Mouse (Mus musculus) adrenal gland, adult 10 weeks (tissue): ENCODE results near the gene Olfr553. TPM values are rescaled to one million over a fixed set of nuclear protein-coding genes. Genes with fewer than 3 reads are reported as not detected.

ENCODE experiments used
- polyA plus RNA-seq: library from polyadenylated mRNA; stranded (reverse); fragments of 350-450 nt; fragmentation: Illumina TruSeq; extraction: RNeasy Lipid Tissue Mini Kit (QIAGEN cat#74804); gene quantifications from one replicate; pipeline ENCODE4 v1.2.3, GENCODE M21; 2014; ENCODE audit warnings: low read depth, low replicate concordance

Olfr553 gene
- polyA plus RNA-seq, result not detected

DNA sequence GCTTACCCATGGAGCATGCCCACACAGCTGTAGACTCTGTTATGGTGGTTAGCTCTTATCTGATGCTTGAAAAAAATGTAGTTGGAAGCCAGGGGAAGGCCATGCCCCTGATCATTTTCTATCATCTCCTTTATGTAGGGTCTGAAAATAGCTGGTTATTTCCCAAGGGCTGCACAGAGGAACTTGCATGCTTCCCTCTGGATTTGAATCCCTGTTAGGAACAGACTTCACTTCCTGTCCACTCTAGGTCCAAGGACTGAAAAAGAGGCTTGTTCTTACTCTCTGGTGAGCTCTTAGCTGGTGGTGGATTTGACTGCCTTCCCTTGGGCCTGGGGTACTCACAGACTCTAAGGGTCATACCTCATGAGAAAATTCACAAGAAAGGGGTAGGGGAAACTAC is at the start of gene Olfr553:
TSS of gene Olfr553 (minus strand) at position 101 of the 400 bp plus-strand sequence.

DNA sequence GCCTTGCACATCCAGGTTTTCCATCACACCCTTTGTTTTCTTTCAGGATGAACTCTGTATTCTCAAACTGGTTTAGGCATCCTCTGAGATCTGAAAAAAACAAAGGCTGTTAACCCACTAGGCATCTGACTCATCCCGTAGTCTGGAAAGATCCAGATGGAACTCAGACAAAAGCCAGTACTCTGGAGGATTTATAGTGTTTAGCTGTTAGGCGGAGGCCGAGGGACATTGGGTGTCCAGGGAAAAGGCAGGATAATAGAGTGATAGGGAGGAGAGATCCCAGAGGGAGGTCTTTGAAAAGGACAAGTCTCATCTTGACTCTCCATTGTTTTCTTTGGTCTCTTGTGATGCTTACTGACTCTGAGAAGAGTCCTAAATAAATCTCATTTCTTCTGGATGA is 46.6 kb upstream of the Olfr553 start, which contains the start of gene Olfr556:
TSS of gene Olfr556 (plus strand) at position 301 of the 400 bp plus-strand sequence.

DNA sequence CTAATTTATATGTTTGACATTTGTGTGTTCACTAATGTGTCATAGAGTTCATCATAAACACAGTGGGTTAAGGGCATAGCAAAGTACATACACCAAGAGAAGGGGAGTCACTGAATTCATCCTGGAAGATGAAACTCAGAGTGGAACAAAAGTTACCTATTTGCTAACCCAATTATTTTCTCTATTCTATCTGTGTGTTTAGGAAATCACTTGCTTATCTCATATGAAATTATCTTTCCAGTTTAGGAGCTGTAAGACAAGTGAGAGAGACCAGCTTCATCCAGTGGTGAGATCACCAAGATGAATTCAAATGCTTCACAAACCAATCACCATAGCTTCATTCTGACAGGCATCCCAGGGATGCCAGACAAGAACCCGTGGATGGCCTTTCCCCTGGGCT is 40.5 kb upstream of the Olfr553 start, which contains the start of gene Olfr555:
TSS of gene Olfr555 (plus strand) at position 301 of the 400 bp plus-strand sequence.

DNA sequence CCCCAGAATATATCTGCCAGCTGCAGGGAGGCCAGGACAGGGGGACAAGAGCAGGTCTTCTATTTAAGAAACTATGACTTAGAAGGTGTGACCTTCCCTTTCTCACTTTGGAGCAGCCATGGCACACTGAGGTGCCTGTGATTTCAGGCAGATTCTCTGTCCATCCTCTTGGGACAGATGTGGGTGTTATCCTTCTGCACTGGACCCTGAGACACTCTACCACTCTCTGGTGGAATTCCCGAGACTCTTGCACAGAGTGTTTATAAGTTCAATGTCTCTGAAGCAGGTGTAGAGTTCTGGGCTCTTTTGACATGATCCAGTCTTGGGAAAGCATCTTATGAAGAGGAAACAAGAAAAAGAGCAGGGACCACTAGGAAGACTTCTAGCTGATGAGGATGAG is 20.1 kb upstream of the Olfr553 start, which contains the start of gene Olfr554:
TSS of gene Olfr554 (plus strand) at position 301 of the 400 bp plus-strand sequence.

GRCm38 (mm10) chr7:102597378-102598031 is 20.5 kb downstream of the Olfr553 start, which contains the start of gene Olfr552:
Gene Olfr552, plus strand, starts transcription at chr7:102597770.

DNA sequence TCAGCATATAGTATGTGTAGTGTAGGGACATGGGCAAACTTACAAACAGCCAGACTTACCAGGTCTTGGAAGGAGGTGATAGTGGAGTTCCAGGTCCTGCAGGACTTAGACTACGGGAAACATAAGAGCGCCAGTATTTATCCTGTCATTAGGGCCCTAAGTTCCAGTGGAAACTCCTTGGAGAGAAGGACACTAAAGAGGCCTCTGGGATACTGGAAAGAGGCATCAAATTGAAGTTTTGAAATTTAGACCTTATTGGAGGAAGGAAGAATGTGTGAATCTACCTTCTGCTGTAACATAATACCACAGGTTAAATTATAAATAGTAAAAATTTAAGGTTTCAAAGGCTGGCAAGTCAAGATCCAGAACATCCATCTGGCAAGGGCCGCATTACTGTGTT is 26.2 kb downstream of the Olfr553 start, which contains the start of gene Olfr551:
TSS of gene Olfr551 (minus strand) at position 101 of the 400 bp plus-strand sequence.

GRCm38 (mm10) chr7:102571142-102571541 is 46.9 kb downstream of the Olfr553 start, which contains the start of gene Olfr550:
Gene Olfr550, plus strand, starts transcription at chr7:102571442.

DNA sequence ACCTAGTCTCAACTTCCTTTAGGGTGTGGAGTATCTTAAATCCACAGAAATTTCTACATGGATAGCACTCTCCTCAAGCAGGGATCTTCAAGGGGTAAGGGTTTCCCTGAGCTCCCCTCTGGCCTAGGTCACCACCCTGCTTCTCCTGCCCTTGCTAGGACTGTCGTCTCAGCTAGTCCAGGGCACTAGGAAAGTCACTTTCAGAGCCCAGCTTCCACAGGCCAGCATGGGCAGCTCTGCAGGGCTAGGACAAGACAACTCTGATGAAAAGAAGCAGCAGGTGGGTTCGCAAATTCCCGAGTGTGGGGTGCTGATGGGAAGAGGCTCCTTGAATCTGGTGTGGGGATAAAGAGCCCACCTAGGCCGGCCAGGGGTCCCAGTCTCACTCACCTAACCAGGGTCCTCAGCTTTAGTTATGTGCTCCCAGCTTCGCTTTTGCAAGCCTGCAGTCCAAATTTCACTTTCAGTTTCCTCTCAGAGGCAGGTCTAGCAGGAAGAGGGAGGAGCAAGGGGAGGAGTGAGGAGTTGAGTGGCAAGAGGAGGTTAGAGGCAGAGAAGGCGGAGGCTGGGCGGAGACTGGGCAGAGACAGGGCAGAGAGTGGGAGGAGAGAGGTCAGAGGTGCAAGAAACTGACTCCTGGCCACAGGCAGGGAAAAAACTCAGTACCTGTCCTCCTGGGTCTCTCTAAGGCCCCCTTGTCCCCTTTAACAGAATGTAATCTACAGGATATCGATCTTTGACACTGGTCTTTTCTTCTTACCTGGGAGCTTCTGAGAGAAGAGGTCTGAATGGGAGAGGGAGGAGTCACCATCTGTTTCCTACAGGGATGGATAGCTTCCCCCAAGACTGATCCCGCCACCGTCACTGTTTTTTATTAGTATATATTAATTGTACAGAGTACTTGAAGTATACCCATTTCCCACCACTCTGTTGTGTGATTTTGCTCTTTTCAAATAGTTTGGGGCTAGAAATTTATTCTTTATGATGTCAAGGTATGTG is 52.7 kb downstream of the Olfr553 start, which contains the start of gene Trim21:
TSS of gene Trim21 (minus strand) at position 488 of the 999 bp plus-strand sequence.

Other genes starting within 250 kb of the Olfr553 start
- 47.2 TPM for gene Rrm1, start 176.5 kb downstream of the Olfr553 start, polyA plus RNA-seq
- not detected for gene Olfr543, start 136.5 kb downstream of the Olfr553 start, polyA plus RNA-seq
- gene Olfr544, start 129.9 kb downstream of the Olfr553 start, polyA plus RNA-seq, result not detected
- not detected for gene Olfr545, start 118.6 kb downstream of the Olfr553 start, polyA plus RNA-seq
- not detected for gene Olfr547, start 83.5 kb downstream of the Olfr553 start, polyA plus RNA-seq
- gene Olfr548-ps1, start 77.3 kb downstream of the Olfr553 start, polyA plus RNA-seq, result not detected
- gene Olfr549, start 68.3 kb downstream of the Olfr553 start, polyA plus RNA-seq, result not detected
- 17.0 TPM for gene Trim21, start 52.7 kb downstream of the Olfr553 start, polyA plus RNA-seq
- not detected for gene Olfr550, start 46.8 kb downstream of the Olfr553 start, polyA plus RNA-seq
- not detected for gene Olfr551, start 26.3 kb downstream of the Olfr553 start, polyA plus RNA-seq
- gene Olfr552, start 20.4 kb downstream of the Olfr553 start, polyA plus RNA-seq, result not detected
- gene Olfr554, start 20.2 kb upstream of the Olfr553 start, polyA plus RNA-seq, result not detected
- gene Olfr555, start 40.6 kb upstream of the Olfr553 start, polyA plus RNA-seq, result not detected
- not detected for gene Olfr556, start 46.7 kb upstream of the Olfr553 start, polyA plus RNA-seq
- 8.5 TPM for gene Trim68, start 69.1 kb upstream of the Olfr553 start, polyA plus RNA-seq
- gene Olfr557, start 77.7 kb upstream of the Olfr553 start, polyA plus RNA-seq, result not detected
- 2.6 TPM for gene Olfr558, start 84.0 kb upstream of the Olfr553 start, polyA plus RNA-seq
- gene Olfr33, start 100.9 kb upstream of the Olfr553 start, polyA plus RNA-seq, result not detected
- not detected for gene Olfr559, start 109.3 kb upstream of the Olfr553 start, polyA plus RNA-seq
- not detected for gene Olfr560, start 141.1 kb upstream of the Olfr553 start, polyA plus RNA-seq
- 0.52 TPM for gene Olfr78, start 141.3 kb upstream of the Olfr553 start, polyA plus RNA-seq
- not detected for gene Olfr561, start 153.0 kb upstream of the Olfr553 start, polyA plus RNA-seq
- gene Olfr564, start 185.3 kb upstream of the Olfr553 start, polyA plus RNA-seq, result not detected
- not detected for gene Olfr566, start 240.5 kb upstream of the Olfr553 start, polyA plus RNA-seq